Mouse (Mus musculus) embryonic facial prominence, embryonic 12.5 days (tissue): Measurements from ENCODE around the gene Best1. TPM values are rescaled to one million over a fixed set of nuclear protein-coding genes. Genes with fewer than 3 reads are reported as not detected.

ENCODE experiments used
- ATAC-seq: fragments of 200-750 bp; cut with Nextera tagmentation; 2 replicates; pipeline ENCODE4 v1.8.0; 2017; ENCODE audit not compliant: insufficient number of reproducible peaks, insufficient read depth, low FRiP score, low TSS enrichment
- H3K27ac ChIP-seq: fragments of 300-500 bp; sonication (generic); 2 replicates; pipeline ENCODE4 v1.5.1; 2016; ENCODE audit warnings: mild to moderate bottlenecking
- H3K27me3 ChIP-seq: fragments of 300-500 bp; sonication (generic); 2 replicates; pipeline ENCODE4 v1.6.1; 2016; ENCODE audit warnings: mild to moderate bottlenecking, moderate library complexity
- H3K36me3 ChIP-seq: fragments of 300-500 bp; sonication (generic); 2 replicates; pipeline ENCODE4 v1.6.1; 2016; ENCODE audit warnings: mild to moderate bottlenecking
- H3K4me1 ChIP-seq: fragments of 300-500 bp; sonication (generic); 2 replicates; pipeline ENCODE4 v1.6.1; 2016
- H3K4me2 ChIP-seq: fragments of 300-500 bp; sonication (generic); replicated peaks from 2 replicates; pipeline ENCODE4 v1.6.1; 2016; ENCODE audit warnings: mild to moderate bottlenecking, moderate library complexity
- H3K4me3 ChIP-seq: fragments of 300-500 bp; sonication (generic); 2 replicates; pipeline ENCODE4 v1.5.1; 2016; ENCODE audit warnings: mild to moderate bottlenecking
- H3K9ac ChIP-seq: fragments of 300-500 bp; sonication (generic); 2 replicates; pipeline ENCODE4 v1.6.1; 2016; ENCODE audit warnings: mild to moderate bottlenecking, moderate library complexity
- H3K9me3 ChIP-seq: fragments of 300-500 bp; sonication (generic); 2 replicates; pipeline ENCODE4 v1.6.1; 2016; ENCODE audit warnings: mild to moderate bottlenecking, moderate library complexity
- WGBS: fragments of 180-500 bp; shearing (Covaris S2); methylation state at CpG from one replicate; pipeline ENCODE4 v1.1.7; 2016; 5-methylcytosine and 5-hydroxymethylcytosine counted together
- polyA plus RNA-seq: library from polyadenylated mRNA; unstranded; fragments of >200 nt; fragmentation: Nextera tagmentation; extraction: Ambion mirVana; gene quantifications from 2 replicates; pipeline ENCODE4 v1.2.1, GENCODE M21; 2016

The Best1 gene
- polyA plus RNA-seq, 1 experiment from 2014 or later: 1.8 TPM

- H3K4me3 ChIP-seq: no peak overlapping the region
- H3K9me3 ChIP-seq: no peaks in the 10 kb centered on the region
- peaks cover 17% of the 10 kb centered on the region for H3K4me1 ChIP-seq
- H3K27me3 ChIP-seq: no peaks in the 10 kb centered on the region
- no peak overlapping the region for H3K4me2 ChIP-seq
- WGBS: 84% methylated on average over 2 of the region's 2 CpGs
- 0 out of 2 replicates have a peak, but pooled peaks cover 8% of the 10 kb centered on the region for H3K36me3 ChIP-seq
- H3K27ac ChIP-seq: no peak overlapping the region
- no peak for ATAC-seq
- H3K9ac ChIP-seq: no peak overlapping the region
These were observed 38.2 kb upstream of the Best1 start for GRCm38 (mm10) chr19:10039615-10040014.

DNA sequence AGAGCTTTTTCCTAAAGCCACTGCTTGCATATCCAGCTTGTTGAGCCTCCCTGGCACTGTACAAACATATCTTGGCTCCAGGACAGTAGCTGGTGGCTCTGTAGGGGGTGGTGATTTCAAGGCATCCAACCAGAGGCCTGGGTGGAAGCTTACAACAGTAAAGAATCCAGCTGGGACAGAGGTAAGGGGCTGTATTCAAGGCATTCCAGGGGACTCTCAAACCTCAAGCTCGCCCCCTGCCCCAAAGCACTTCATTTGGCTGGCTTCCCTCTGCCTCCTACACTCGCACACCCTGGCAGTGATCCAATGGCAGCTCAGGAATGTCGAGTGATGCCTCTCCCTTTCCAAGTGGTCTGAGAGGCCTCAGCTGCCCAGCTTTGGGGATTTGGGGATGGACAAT lies 37.5 kb upstream of the Best1 start:
- no peak overlapping the region for H3K4me2 ChIP-seq
- 26% methylated on average over 3 of the region's 3 CpGs for WGBS
- no peak overlapping the region for H3K27ac ChIP-seq
- no peak overlapping the region for H3K4me3 ChIP-seq
- H3K27me3 ChIP-seq: no peaks in the 10 kb centered on the region
- H3K9me3 ChIP-seq: no peaks in the 10 kb centered on the region
- H3K9ac ChIP-seq: no peak overlapping the region
- H3K4me1 ChIP-seq: peaks cover 17% of the 10 kb centered on the region
- ATAC-seq: no peak
- 0 out of 2 replicates have a peak, but pooled peaks cover 8% of the 10 kb centered on the region for H3K36me3 ChIP-seq

DNA sequence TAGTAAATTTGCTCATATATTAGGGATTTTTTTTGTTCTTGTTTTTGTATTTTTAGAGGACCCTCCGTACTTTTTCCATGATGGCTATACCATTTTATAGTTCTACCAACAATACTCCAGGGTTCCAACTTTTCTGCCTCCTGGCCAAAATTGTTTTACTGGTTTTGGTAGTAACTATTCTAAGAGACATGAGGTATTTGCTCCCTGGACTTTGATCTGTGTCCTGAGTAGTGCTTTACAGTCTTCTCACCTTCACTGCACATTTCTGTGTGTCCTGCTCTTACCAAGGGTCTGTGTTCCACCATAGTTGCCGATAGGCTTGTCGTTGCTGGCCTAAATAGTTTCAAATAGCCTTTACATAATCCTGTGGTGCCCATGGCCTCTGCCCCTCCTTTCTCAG lies 36.9 kb upstream of the Best1 start:
- Histone ChIP-seq H3K4me2 (no peak overlapping the region), H3K4me1 (peaks cover 17% of the 10 kb centered on the region), H3K9me3 (no peaks in the 10 kb centered on the region), H3K36me3 (0 out of 2 replicates have a peak, but pooled peaks cover 8% of the 10 kb centered on the region), H3K27me3 (no peaks in the 10 kb centered on the region), H3K4me3 (no peak overlapping the region), H3K9ac (no peak overlapping the region), H3K27ac (no peak overlapping the region)
- 79% methylated on average over 3 of the region's 3 CpGs for WGBS
- no peak for ATAC-seq

GRCm38 (mm10) chr19:10037534-10037933 lies 36.1 kb upstream of the Best1 start:
- peaks cover 15% of the 10 kb centered on the region for H3K4me1 ChIP-seq

GRCm38 (mm10) chr19:10034785-10035447 lies 33.5 kb upstream of the Best1 start:
- peaks cover 18% of the 10 kb centered on the region for H3K36me3 ChIP-seq
- no peaks in the 10 kb centered on the region for H3K9me3 ChIP-seq
- no peak overlapping the region for H3K4me3 ChIP-seq
- no peak overlapping the region for H3K27ac ChIP-seq
- WGBS: 38% methylated on average over 8 of the region's 8 CpGs
- no peaks in the 10 kb centered on the region for H3K27me3 ChIP-seq
- H3K4me2 ChIP-seq: no peak overlapping the region
- no peak overlapping the region for H3K9ac ChIP-seq
- ATAC-seq: peak; percentile 22; the same call in 1 of the 2 replicates
- peaks cover 9% of the 10 kb centered on the region; the same call in 1 of the 2 replicates for H3K4me1 ChIP-seq

More at GRCm38 (mm10) chr19:10037534-10037933, 36.1 kb upstream of the Best1 start:
- 71% methylated on average over 2 of the region's 2 CpGs for WGBS
- Histone ChIP-seq H3K27me3 (no peaks in the 10 kb centered on the region), H3K4me3 (no peak overlapping the region), H3K9ac (no peak overlapping the region), H3K27ac (no peak overlapping the region), H3K4me2 (no peak overlapping the region), H3K9me3 (no peaks in the 10 kb centered on the region), H3K36me3 (0 out of 2 replicates have a peak, but pooled peaks cover 8% of the 10 kb centered on the region)
- no peak for ATAC-seq

DNA sequence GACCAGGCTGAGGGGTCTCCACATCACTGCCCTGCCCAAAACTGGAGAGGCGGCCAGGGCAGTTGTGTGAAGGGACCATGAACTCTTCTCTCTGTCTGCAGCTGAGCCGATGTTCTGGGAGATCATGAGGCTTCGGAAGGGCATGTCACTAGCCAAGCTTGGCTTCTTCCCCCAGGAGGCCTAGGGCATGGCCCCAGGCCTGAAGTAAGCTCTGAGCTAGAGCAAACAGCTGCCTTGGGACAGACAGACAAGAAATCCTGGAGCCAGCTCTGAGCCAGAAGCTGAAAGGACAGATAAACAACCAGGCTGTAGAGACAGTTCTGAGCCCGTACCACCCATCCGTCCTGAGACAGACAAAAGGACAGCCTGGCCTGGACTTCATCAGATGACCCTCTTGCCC lies 32.9 kb upstream of the Best1 start:
- Histone ChIP-seq H3K9ac (no peak overlapping the region), H3K4me1 (peaks cover 9% of the 10 kb centered on the region; the same call in 1 of the 2 replicates), H3K36me3 (peaks cover 20% of the 10 kb centered on the region), H3K27me3 (no peaks in the 10 kb centered on the region), H3K9me3 (no peaks in the 10 kb centered on the region), H3K4me3 (no peak overlapping the region), H3K27ac (no peak overlapping the region), H3K4me2 (no peak overlapping the region)
- no peak for ATAC-seq
- WGBS: 79% methylated on average over 5 of the region's 5 CpGs

DNA sequence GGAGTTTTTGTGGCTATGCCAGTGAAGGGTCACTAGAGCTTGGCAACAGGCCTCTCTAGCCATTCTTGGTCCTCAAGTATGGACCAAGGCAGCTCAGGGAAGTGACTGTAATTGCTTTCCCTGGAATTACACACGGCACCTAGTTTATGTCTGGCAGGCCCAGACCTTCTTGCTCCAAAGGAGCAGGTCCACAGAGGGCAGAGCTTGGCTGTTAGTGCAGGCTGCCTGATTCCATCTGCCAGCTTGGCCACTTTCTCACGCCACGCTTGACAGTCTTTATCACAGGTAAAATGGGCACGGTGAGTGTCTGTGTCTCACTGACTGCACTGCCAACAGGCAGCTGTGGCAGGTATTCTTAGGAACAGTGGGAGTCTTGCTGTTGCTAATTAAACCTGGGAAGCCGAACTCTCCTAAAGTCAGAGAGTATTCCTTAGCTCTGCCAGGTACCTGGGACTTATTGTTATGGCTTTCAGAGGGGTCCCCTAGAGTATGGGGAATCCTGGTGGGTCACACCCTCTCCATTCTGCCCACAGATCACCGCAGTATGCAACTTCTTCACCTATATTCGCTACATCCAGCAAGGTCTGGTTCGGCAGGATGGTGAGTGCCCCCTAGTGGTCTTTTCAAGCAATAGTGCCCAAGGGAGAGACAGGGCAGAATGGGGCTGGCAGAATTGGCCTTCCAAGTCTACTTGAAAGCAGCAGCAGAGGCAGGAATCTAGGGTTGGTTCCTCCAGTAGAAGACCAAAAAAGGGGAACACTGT lies 32.0 kb upstream of the Best1 start:
- H3K27ac ChIP-seq: no peak overlapping the region
- H3K9ac ChIP-seq: no peak overlapping the region
- H3K36me3 ChIP-seq: peaks cover 27% of the 10 kb centered on the region
- 40% methylated on average over 8 of the region's 8 CpGs for WGBS
- no peak for ATAC-seq
- H3K9me3 ChIP-seq: no peaks in the 10 kb centered on the region
- no peaks in the 10 kb centered on the region for H3K4me1 ChIP-seq
- no peak overlapping the region for H3K4me3 ChIP-seq
- no peaks in the 10 kb centered on the region for H3K27me3 ChIP-seq
- H3K4me2 ChIP-seq: no peak overlapping the region

- Histone ChIP-seq H3K4me3 (no peak overlapping the region), H3K27me3 (no peaks in the 10 kb centered on the region), H3K9me3 (no peaks in the 10 kb centered on the region), H3K4me1 (peaks cover 11% of the 10 kb centered on the region), H3K9ac (no peak overlapping the region), H3K27ac (no peak overlapping the region), H3K4me2 (no peak overlapping the region), H3K36me3 (peaks cover 40% of the 10 kb centered on the region)
- WGBS: 90% methylated on average over 2 of the region's 2 CpGs
- ATAC-seq: no peak
These were observed 28.3 kb upstream of the Best1 start for GRCm38 (mm10) chr19:10029746-10030145.

GRCm38 (mm10) chr19:10025169-10025875 lies 23.9 kb upstream of the Best1 start:
- peaks cover 33% of the 10 kb centered on the region for H3K36me3 ChIP-seq
- H3K9me3 ChIP-seq: no peaks in the 10 kb centered on the region
- 28% methylated on average over 8 of the region's 8 CpGs for WGBS
- H3K9ac ChIP-seq: no peak overlapping the region
- no peak overlapping the region for H3K4me3 ChIP-seq
- no peak overlapping the region; the same call in 1 of the 2 replicates for H3K4me2 ChIP-seq
- peak overlapping the region; percentile 72 for H3K27ac ChIP-seq
- no peaks in the 10 kb centered on the region for H3K27me3 ChIP-seq
- ATAC-seq: peak; percentile 29; the same call in 1 of the 2 replicates
- peaks cover 41% of the 10 kb centered on the region for H3K4me1 ChIP-seq

DNA sequence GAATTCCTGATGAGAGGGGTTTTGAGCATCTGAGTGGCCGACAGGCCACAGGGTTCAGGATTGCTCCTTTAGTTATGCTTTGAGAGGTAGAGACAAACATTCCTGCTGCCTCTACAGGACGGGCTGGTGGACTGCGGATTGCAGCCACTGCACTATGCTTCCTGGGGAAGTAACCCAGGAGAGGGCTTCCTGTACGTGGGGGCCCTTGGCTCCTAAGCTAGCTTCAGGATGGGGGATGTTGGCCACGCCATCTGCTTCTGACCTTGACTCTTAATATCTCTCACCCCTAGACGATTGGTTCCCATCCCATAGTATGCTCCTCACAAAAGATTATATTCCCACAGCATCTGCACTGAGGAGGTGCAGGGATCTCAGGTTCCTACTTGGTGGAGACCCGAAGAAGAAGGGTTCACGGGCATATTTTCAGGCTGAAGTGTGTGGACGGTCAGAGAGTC lies 21.9 kb upstream of the Best1 start:
- WGBS: 61% methylated on average over 9 of the region's 9 CpGs
- H3K4me1 ChIP-seq: peaks cover 54% of the 10 kb centered on the region

More for the DNA sequence above, 21.9 kb upstream of the Best1 start:
- Histone ChIP-seq H3K36me3 (peaks cover 20% of the 10 kb centered on the region), H3K27ac (peak overlapping the region; percentile 57; the same call in 1 of the 2 replicates), H3K4me2 (no peak overlapping the region), H3K27me3 (no peaks in the 10 kb centered on the region), H3K9me3 (no peaks in the 10 kb centered on the region), H3K9ac (peak overlapping the region; percentile 33; the same call in 1 of the 2 replicates), H3K4me3 (no peak overlapping the region)
- ATAC-seq: no peak
